Mouse (Mus musculus) T-helper 2 cell (primary cell): Measurements from ENCODE around the gene Gm49393.

Experiments
- in situ Hi-C: fragments of 300-600 bp; cut with MboI, MseI; formaldehyde crosslinking; loops from one replicate; pipeline ENCODE4 v1.15.1; 2025; ENCODE audit warnings: high pct_unique_total_duplicates

The Gm49393 gene

DNA sequence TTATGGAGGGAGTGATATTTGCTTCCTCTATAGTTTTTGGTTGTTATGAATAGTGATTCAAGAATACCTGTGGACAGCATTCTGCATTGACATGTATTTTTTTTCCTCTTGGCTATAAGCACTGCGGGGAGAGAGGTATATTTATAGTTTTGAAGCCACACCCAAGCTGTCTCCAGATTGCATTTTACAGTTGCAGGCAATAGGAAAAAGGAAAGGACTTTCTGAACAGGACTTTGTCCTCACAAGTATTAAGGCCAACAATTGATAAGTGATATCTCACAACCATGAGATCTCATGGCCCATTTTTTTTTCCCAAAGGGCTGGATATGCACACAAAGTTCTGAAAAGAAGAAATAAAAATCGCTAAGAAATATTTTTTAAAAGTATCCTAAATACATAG, 125.7 kb downstream of the Gm49393 start:
- in situ Hi-C loops: no loop called here
